Mouse (Mus musculus) stomach, postnatal 0 days (tissue): ENCODE results near the gene Elp4.

Source experiments
- CTCF ChIP-seq: IDR thresholded peaks from 2 replicates; pipeline ENCODE4 v1.5.1; 2016; ENCODE audit warnings: antibody characterized with exemption, low read depth, mild to moderate bottlenecking, moderate library complexity
- EP300 ChIP-seq: optimal IDR thresholded peaks from 2 replicates; pipeline ENCODE3; 2016; ENCODE audit warnings: antibody characterized with exemption

GRCm38 (mm10) chr2:105780739-105781138 lies 123.6 kb downstream of the Elp4 start:
- no peak for TF ChIP-seq CTCF
- no peak for TF ChIP-seq EP300
